Mouse (Mus musculus): ENCODE measurements at regions not wholly inside any gene's neighbourhood (a gene's known extent, or its start where the extent isn't known, plus 50 kb on each side); places are given as distances from the start of the nearest gene placed in this dataset.
A peak's percentile ranks its signal among the peaks of the same experiment; 100 is the strongest.

GRCm38 (mm10) chr15:49812885-49813284 is 4071.8 kb upstream of the Gm7489 start:
- 57% methylated on average over 5 of the region's 5 CpGs for WGBS
- no peak for ATAC-seq (ENCODE audit: low FRiP score, low read depth)

DNA sequence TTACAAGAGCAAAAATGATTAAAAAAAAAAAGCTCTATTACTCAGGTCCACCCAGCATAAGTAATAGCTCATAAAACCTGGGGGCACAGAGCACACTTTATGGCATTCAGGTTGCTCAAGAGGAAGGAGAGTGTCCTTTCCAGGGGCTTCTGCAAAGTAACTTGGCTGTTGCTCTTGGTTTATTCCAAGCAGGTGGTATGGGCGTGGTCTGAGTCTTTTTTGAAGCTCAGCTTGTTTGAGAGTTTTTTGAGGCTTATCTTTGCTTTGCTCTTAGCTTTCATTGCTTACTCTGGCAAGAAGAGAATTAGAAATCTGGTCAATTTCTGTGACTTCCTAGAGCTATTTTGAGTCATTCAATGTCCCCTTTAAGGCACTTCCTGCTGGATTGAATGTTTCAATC is 4024.4 kb upstream of the Gm7489 start:
- Histone ChIP-seq H3K4me3 (no peak overlapping the region), H3K27me3 (no peaks in the 10 kb centered on the region), H3K9ac (replicated peaks) (no peak overlapping the region), H3K27ac (replicated peaks) (no peak overlapping the region), H3K4me2 (replicated peaks) (no peak overlapping the region), H3K9me3 (no peaks in the 10 kb centered on the region), H3K4me1 (no peaks in the 10 kb centered on the region), H3K36me3 (no peaks in the 10 kb centered on the region)
- no peak for ATAC-seq (ENCODE audit: low FRiP score, low read depth)
- WGBS: 81% methylated on average over 1 of the region's 1 CpGs

More at GRCm38 (mm10) chr15:49812885-49813284, 4071.8 kb upstream of the Gm7489 start:
- Histone ChIP-seq H3K9ac (replicated peaks) (no peak overlapping the region), H3K27ac (replicated peaks) (no peak overlapping the region), H3K4me1 (no peaks in the 10 kb centered on the region), H3K36me3 (no peaks in the 10 kb centered on the region), H3K9me3 (no peaks in the 10 kb centered on the region), H3K4me3 (no peak overlapping the region), H3K4me2 (replicated peaks) (no peak overlapping the region), H3K27me3 (no peaks in the 10 kb centered on the region)

- no peaks in the 10 kb centered on the region for H3K36me3 ChIP-seq
- 56% methylated on average over 4 of the region's 4 CpGs for WGBS
- H3K4me2 ChIP-seq (replicated peaks): no peak overlapping the region
- no peak overlapping the region for H3K27ac ChIP-seq (replicated peaks)
- no peak overlapping the region for H3K4me3 ChIP-seq
- peak; percentile 23; the same call in 1 of the 2 replicates for ATAC-seq (ENCODE audit: low FRiP score, low read depth)
- no peak overlapping the region for H3K9ac ChIP-seq (replicated peaks)
- H3K9me3 ChIP-seq: no peaks in the 10 kb centered on the region
- no peaks in the 10 kb centered on the region for H3K27me3 ChIP-seq
- H3K4me1 ChIP-seq: no peaks in the 10 kb centered on the region
Observed at GRCm38 (mm10) chr15:49874555-49874954, 4010.2 kb upstream of the Gm7489 start.

- H3K36me3 ChIP-seq: no peaks in the 10 kb centered on the region
- ATAC-seq (ENCODE audit: low FRiP score, low read depth): no peak
- no peak overlapping the region for H3K4me2 ChIP-seq (replicated peaks)
- H3K27ac ChIP-seq (replicated peaks): no peak overlapping the region
- H3K4me3 ChIP-seq: no peak overlapping the region
- no peaks in the 10 kb centered on the region for H3K4me1 ChIP-seq
- H3K9me3 ChIP-seq: no peaks in the 10 kb centered on the region
- no peak overlapping the region for H3K9ac ChIP-seq (replicated peaks)
- no peaks in the 10 kb centered on the region for H3K27me3 ChIP-seq
Observed at GRCm38 (mm10) chr15:49885947-49886346, 3998.8 kb upstream of the Gm7489 start.

DNA sequence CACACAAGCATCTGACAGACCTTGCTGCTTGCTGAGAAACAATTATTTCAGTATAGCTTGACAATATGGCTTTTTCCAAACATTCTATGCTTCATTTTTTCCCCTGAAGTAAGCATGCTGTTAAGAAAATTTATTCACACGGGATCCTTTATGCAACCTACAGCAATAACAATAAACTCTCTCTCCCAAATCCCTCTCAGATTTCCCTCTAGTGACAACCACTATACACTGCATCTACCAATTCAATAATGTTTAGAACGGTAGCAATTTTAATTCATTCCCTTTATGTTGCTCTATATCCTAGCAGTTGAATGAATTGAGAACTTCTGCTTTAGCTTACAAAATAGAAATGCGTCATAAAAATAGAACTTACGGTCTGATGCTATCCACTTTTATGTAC is 3988.7 kb upstream of the Gm7489 start:
- H3K27me3 ChIP-seq: no peaks in the 10 kb centered on the region

DNA sequence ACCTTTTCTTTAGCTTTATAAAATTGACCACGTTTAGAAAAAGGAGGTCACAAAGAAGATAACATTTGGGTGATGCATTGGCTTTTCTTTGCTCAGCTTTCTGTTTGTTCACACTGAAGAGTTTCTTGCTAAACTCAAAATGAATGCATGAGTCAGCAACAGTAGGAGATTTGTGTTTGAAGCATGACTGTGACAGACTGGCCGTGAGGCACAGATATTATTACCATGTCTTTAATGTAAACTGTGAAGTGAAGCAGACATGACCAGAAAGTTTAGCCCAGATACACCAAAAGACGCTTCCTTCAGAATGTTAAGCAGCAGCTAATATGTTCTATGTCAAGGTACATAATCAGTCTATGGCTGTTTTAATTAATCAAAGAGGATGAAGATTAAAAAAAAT is 3985.9 kb upstream of the Gm7489 start:
- H3K4me2 ChIP-seq (replicated peaks): no peak overlapping the region
- H3K9me3 ChIP-seq: no peaks in the 10 kb centered on the region
- H3K27ac ChIP-seq (replicated peaks): no peak overlapping the region
- H3K27me3 ChIP-seq: no peaks in the 10 kb centered on the region
- H3K4me1 ChIP-seq: no peaks in the 10 kb centered on the region
- H3K4me3 ChIP-seq: no peak overlapping the region
- no peak overlapping the region for H3K9ac ChIP-seq (replicated peaks)
- no peaks in the 10 kb centered on the region for H3K36me3 ChIP-seq
- WGBS: 78% methylated on average over 3 of the region's 3 CpGs
- no peak for ATAC-seq (ENCODE audit: low FRiP score, low read depth)

More for the DNA sequence above, 3988.7 kb upstream of the Gm7489 start:
- H3K36me3 ChIP-seq: no peaks in the 10 kb centered on the region
- no peaks in the 10 kb centered on the region for H3K4me1 ChIP-seq
- no peak overlapping the region for H3K4me3 ChIP-seq
- no peaks in the 10 kb centered on the region for H3K9me3 ChIP-seq
- WGBS: 82% methylated on average over 4 of the region's 4 CpGs
- H3K9ac ChIP-seq (replicated peaks): no peak overlapping the region
- ATAC-seq (ENCODE audit: low FRiP score, low read depth): no peak
- no peak overlapping the region for H3K4me2 ChIP-seq (replicated peaks)
- no peak overlapping the region for H3K27ac ChIP-seq (replicated peaks)

DNA sequence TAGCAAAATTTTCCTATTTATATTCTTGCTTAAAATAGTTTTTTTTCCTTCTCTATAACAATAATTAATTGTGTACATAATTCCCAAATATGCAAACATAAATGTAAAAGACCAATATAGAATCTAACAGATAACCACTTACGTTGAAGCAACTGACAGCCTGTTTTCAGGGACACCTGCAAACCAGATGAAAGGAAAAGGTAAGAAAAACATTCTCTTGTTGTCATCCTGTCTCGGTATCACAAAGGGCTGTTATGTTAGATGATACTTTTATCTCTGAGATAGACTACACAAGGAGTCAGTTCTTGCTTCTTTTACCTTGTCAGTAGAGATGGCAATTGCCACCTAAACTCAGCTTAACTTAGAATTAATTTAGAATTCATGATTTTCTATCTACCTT is 3984.9 kb upstream of the Gm7489 start:
- H3K4me3 ChIP-seq: no peak overlapping the region
- H3K9ac ChIP-seq (replicated peaks): no peak overlapping the region
- no peak overlapping the region for H3K27ac ChIP-seq (replicated peaks)
- no peak overlapping the region for H3K4me2 ChIP-seq (replicated peaks)
- H3K4me1 ChIP-seq: no peaks in the 10 kb centered on the region
- H3K36me3 ChIP-seq: no peaks in the 10 kb centered on the region
- H3K9me3 ChIP-seq: no peaks in the 10 kb centered on the region
- H3K27me3 ChIP-seq: no peaks in the 10 kb centered on the region
- WGBS: 85% methylated on average over 2 of the region's 2 CpGs
- no peak for ATAC-seq (ENCODE audit: low FRiP score, low read depth)

All from midbrain, embryonic 12.5 days (tissue).